Mouse (Mus musculus) right cerebral cortex, postnatal 36 days (tissue): ENCODE measurements around the gene Gde1.

ENCODE experiments used
- DNase-seq, 2 experiments: peaks; one replicate each; pipeline ENCODE4 v3.0.0; 2022; ENCODE audit warnings: low spot score in 2 of 2, mixed read lengths in 1 of 2

Gene Gde1

GRCm38 (mm10) chr7:118706488-118706887 is 910 bp upstream of the Gde1 start:
- no peak for DNase-seq

- DNase-seq: no peak
Observed at GRCm38 (mm10) chr7:118706051-118706450, 473 bp upstream of the Gde1 start.

GRCm38 (mm10) chr7:118704001-118704850 is 1.4 kb downstream of the Gde1 start:
- DNase-seq: no peak

- no peak for DNase-seq
Observed at GRCm38 (mm10) chr7:118703144-118703561, 2.4 kb downstream of the Gde1 start.

GRCm38 (mm10) chr7:118698882-118699281 is 6.7 kb downstream of the Gde1 start:
- no peak for DNase-seq

- no peak for DNase-seq
Observed at GRCm38 (mm10) chr7:118697168-118697567, 8.4 kb downstream of the Gde1 start.

GRCm38 (mm10) chr7:118696146-118696545 is 9.4 kb downstream of the Gde1 start:
- DNase-seq: no peak

GRCm38 (mm10) chr7:118691287-118691686 is 14.3 kb downstream of the Gde1 start:
- no peak for DNase-seq

GRCm38 (mm10) chr7:118689088-118689487 is 16.5 kb downstream of the Gde1 start:
- DNase-seq: no peak

GRCm38 (mm10) chr7:118688199-118688598 is 17.4 kb downstream of the Gde1 start:
- peak; percentile 76 to 77 for DNase-seq

- no peak for DNase-seq
Observed at GRCm38 (mm10) chr7:118676826-118677225, 28.8 kb downstream of the Gde1 start.

GRCm38 (mm10) chr7:118670142-118670541 is 35.4 kb downstream of the Gde1 start:
- no peak for DNase-seq

- no peak for DNase-seq
Observed at GRCm38 (mm10) chr7:118667773-118668172, 37.8 kb downstream of the Gde1 start.

GRCm38 (mm10) chr7:118656730-118657129 is 48.8 kb downstream of the Gde1 start:
- no peak for DNase-seq

- DNase-seq: no peak
Observed at GRCm38 (mm10) chr7:118652572-118653295, 52.8 kb downstream of the Gde1 start.

GRCm38 (mm10) chr7:118650891-118651290 is 54.7 kb downstream of the Gde1 start:
- peak; percentile 14 to 40 for DNase-seq

GRCm38 (mm10) chr7:118650119-118650518 is 55.5 kb downstream of the Gde1 start:
- DNase-seq: no peak

GRCm38 (mm10) chr7:118649328-118649727 is 56.2 kb downstream of the Gde1 start:
- peak in 1 of 2 experiments; percentile 11 for DNase-seq

GRCm38 (mm10) chr7:118646237-118646636 is 59.3 kb downstream of the Gde1 start:
- DNase-seq: no peak
